Mouse (Mus musculus) hindbrain, embryonic 11.5 days (tissue): ENCODE data around the gene Nol12. TPM values are rescaled to one million over a fixed set of nuclear protein-coding genes. Genes with fewer than 3 reads are reported as not detected.

ENCODE experiments used
- ATAC-seq: fragments of 200-750 bp; cut with Nextera tagmentation; 2 replicates; pipeline ENCODE4 v1.8.0; 2017; ENCODE audit warnings: mild to moderate bottlenecking, moderate TSS enrichment, moderate library complexity; ENCODE audit not compliant: low FRiP score
- DNase-seq: peaks from one replicate; pipeline ENCODE4 v3.0.0-alpha.2; 2015; ENCODE audit warnings: low spot score
- H3K27ac ChIP-seq: fragments of 300-500 bp; sonication (generic); 2 replicates; pipeline ENCODE4 v1.5.1; 2014; ENCODE audit warnings: mild to moderate bottlenecking, low read depth, low read length
- H3K27me3 ChIP-seq: fragments of 300-500 bp; sonication (generic); 2 replicates; pipeline ENCODE4 v1.6.1; 2014; ENCODE audit warnings: mild to moderate bottlenecking, low read length, moderate library complexity, mixed read lengths; ENCODE audit not compliant: control insufficient read depth, insufficient read depth
- H3K36me3 ChIP-seq: fragments of 300-500 bp; sonication (generic); 2 replicates; pipeline ENCODE4 v1.6.1; 2014; ENCODE audit warnings: mild to moderate bottlenecking, low read length, moderate library complexity, mixed read lengths; ENCODE audit not compliant: control insufficient read depth, insufficient read depth
- H3K4me1 ChIP-seq: fragments of 300-500 bp; sonication (generic); replicated peaks from 2 replicates; pipeline ENCODE4 v1.6.1; 2014; ENCODE audit warnings: low read length, mixed read lengths; ENCODE audit not compliant: control insufficient read depth, insufficient read depth
- H3K4me2 ChIP-seq: fragments of 300-500 bp; sonication (generic); replicated peaks from 2 replicates; pipeline ENCODE4 v1.6.1; 2014; ENCODE audit warnings: mild to moderate bottlenecking, low read depth, low read length
- H3K4me3 ChIP-seq: fragments of 300-500 bp; sonication (generic); 2 replicates; pipeline ENCODE4 v1.5.1; 2014; ENCODE audit warnings: low read depth, low read length
- H3K9ac ChIP-seq: fragments of 300-500 bp; sonication (generic); 2 replicates; pipeline ENCODE4 v1.6.1; 2014; ENCODE audit warnings: low read depth, low read length
- H3K9me3 ChIP-seq: fragments of 300-500 bp; sonication (generic); 2 replicates; pipeline ENCODE4 v1.6.1; 2016; ENCODE audit warnings: low read length; ENCODE audit not compliant: control insufficient read depth
- WGBS: fragments of 180-500 bp; shearing (Covaris S2); extraction: QIAGEN DNeasy Blood & Tissue Kit; methylation state at CpG from one replicate; pipeline ENCODE4 v1.1.7; 2014; 5-methylcytosine and 5-hydroxymethylcytosine counted together
- polyA plus RNA-seq: library from polyadenylated mRNA; unstranded; fragments of >200 nt; fragmentation: Nextera tagmentation; extraction: Ambion mirVana; gene quantifications from 2 replicates; pipeline ENCODE4 v1.2.1, GENCODE M21; 2014

The Nol12 gene
- polyA plus RNA-seq, 1 experiment from 2014 or later: 61.1 TPM

DNA sequence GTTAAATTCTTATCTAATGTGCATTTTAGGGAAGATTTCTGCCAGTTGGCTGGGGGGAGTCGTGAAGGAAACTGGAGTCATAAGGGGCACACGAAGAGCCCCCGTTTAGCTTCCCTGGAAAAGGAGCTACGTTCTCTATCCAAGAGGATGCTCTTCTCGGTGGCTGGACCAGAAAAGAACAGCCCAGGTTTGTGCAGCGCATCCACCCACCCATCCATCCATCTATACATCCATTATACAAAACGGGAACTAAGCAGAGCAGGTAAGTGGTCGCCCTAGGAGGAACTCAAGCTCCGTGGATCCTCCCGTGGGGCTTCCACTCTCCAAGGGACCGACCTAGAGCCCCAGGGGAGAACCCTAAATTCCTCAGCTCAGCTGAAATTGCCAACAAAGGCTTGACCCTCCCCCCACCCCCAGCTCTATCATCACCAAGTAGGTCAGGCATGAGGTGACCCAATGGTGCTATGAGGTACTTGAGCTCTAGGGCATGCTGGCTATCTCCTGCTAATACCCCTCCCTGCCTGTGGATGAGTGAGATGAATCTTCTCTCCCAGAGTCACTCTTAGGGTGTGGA lies 13.5 kb downstream of the Nol12 start:
- Histone ChIP-seq H3K27ac (peak overlapping the region; percentile 58; the same call in 1 of the 2 replicates), H3K9ac (peak overlapping the region; percentile 67), H3K4me1 (no peaks in the 10 kb centered on the region; the same call in none of the 2 replicates), H3K9me3 (no peaks in the 10 kb centered on the region), H3K36me3 (no peaks in the 10 kb centered on the region), H3K27me3 (no peaks in the 10 kb centered on the region; the same call in 1 of the 2 replicates), H3K4me2 (peak overlapping the region; percentile 53), H3K4me3 (peak overlapping the region; percentile 52)
- peak; percentile 45 for ATAC-seq
- WGBS: 4% methylated on average over 11 of the region's 11 CpGs
- no peak for DNase-seq

DNA sequence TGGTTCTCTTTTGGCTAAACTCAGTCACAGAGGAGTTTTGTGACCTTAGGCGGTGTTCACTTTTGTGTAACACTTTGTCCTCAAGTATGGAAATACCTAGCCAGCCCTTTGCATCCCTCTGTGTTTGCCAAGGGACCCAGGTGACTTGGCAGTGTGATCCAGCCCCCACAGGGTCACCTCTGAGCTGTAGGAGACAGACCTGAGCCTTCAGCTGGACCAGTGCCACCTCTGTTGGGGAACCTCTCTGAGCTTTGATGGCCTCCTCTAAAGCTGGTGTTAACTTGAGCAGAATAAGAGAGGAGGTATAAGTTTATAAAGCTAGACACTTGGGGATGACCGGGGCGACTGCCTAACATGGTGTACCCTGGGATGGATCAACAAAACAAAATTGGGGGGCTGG lies 14.2 kb downstream of the Nol12 start:
- no peaks in the 10 kb centered on the region for H3K9me3 ChIP-seq
- no peak overlapping the region for H3K9ac ChIP-seq
- ATAC-seq (no peak), DNase-seq (no peak)
- H3K4me2 ChIP-seq: peak overlapping the region; percentile 53
- H3K36me3 ChIP-seq: no peaks in the 10 kb centered on the region
- 98% methylated on average over 3 of the region's 3 CpGs for WGBS
- H3K27me3 ChIP-seq: no peaks in the 10 kb centered on the region; the same call in 1 of the 2 replicates
- no peak overlapping the region for H3K27ac ChIP-seq
- no peak overlapping the region; the same call in 1 of the 2 replicates for H3K4me3 ChIP-seq
- no peaks in the 10 kb centered on the region; the same call in 1 of the 2 replicates for H3K4me1 ChIP-seq

DNA sequence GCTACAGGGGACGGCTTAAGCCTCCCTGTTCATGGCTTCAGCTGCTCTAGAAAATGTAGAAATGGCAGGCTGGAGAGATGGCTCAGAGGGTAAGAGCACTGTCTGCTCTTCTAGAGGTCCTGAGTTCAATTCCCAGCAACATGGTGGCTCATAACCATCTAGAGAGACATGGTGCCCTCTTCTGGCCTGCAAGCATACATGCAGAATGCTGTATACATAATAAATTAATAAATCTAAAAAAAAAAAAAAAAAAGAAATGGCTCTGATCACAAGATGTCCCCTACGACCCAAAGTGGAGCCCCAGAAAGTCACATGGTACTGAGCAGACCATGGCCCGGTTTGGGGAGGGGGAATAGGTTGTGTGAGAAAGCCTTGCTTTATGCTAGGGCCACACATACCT lies 20.9 kb downstream of the Nol12 start:
- DNase-seq (no peak), ATAC-seq (no peak)
- Histone ChIP-seq H3K4me2 (no peak overlapping the region), H3K9me3 (no peaks in the 10 kb centered on the region), H3K4me3 (no peak overlapping the region), H3K36me3 (0 out of 2 replicates have a peak, but pooled peaks cover 5% of the 10 kb centered on the region), H3K27ac (no peak overlapping the region), H3K27me3 (no peaks in the 10 kb centered on the region), H3K9ac (no peak overlapping the region), H3K4me1 (no peaks in the 10 kb centered on the region)
- WGBS: 76% methylated on average over 3 of the region's 3 CpGs

DNA sequence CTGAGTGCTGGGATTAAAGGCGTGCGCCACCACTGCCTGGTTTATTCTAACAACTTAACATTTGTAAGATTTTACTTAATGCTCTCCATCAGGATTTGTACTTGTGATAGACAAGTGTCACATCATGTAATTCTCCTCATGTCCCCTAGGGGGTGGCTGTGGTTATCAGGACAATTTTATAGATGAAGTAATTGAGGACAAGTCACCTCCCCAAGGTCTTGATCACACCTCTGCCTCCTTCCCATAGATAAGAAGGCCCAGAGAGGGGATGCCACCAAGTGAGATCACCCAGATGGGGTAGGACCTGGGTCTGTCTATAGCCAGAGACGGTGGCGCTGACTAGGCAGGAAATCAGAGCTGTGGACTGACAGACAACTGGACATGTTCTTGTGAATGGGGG lies 21.6 kb downstream of the Nol12 start:
- no peak overlapping the region for H3K4me2 ChIP-seq
- H3K27ac ChIP-seq: no peak overlapping the region
- WGBS: 88% methylated on average over 4 of the region's 4 CpGs
- H3K9me3 ChIP-seq: no peaks in the 10 kb centered on the region
- ATAC-seq: no peak
- no peak overlapping the region for H3K4me3 ChIP-seq
- H3K4me1 ChIP-seq: no peaks in the 10 kb centered on the region
- peak; percentile 21 for DNase-seq
- 0 out of 2 replicates have a peak, but pooled peaks cover 5% of the 10 kb centered on the region for H3K36me3 ChIP-seq
- H3K27me3 ChIP-seq: no peaks in the 10 kb centered on the region
- no peak overlapping the region for H3K9ac ChIP-seq

DNA sequence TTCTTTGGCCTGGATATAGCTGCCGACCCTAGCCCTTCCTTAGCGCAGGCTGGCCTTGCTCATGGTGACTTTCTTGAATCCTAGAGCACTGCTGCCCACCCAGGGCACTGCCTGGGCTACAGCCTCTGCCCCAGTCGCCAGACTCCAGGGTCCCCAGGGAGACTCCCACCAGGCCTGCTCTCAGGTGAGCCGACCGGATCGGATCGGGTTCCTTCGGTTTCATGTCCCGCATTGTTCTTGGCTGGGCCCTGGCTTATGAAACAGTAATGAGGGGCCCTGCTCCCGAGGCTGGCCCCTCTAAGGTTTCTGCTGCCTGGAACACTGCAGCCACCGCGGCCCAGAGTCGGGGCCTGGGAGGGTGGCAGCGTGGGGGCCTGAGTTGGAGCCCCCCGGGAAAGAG lies 22.3 kb downstream of the Nol12 start:
- Histone ChIP-seq H3K4me1 (no peaks in the 10 kb centered on the region), H3K4me3 (no peak overlapping the region), H3K4me2 (no peak overlapping the region), H3K27ac (no peak overlapping the region), H3K27me3 (no peaks in the 10 kb centered on the region), H3K9ac (no peak overlapping the region), H3K9me3 (no peaks in the 10 kb centered on the region), H3K36me3 (0 out of 2 replicates have a peak, but pooled peaks cover 5% of the 10 kb centered on the region)
- ATAC-seq (no peak), DNase-seq (no peak)
- 73% methylated on average over 14 of the region's 15 CpGs for WGBS

DNA sequence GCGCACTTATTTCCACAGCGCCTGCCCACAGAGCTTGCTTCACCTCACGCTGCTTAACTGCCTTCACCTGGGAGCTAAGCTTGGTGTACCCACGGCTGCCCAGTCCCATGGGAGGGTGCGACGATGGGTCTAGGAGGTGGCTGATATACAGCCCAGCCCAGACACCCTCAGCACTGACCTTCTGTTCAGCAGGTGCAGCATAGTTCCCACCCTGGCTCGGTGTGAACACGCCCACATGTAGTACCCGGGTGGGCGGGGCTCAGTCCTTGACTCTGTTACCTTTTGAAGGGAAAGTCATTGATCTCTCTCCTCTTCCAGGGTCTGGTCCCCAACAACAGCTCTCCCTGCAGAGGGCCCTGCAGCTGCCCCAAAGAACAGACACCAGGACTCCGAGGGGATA lies 24.8 kb downstream of the Nol12 start:
- Histone ChIP-seq H3K9ac (no peak overlapping the region), H3K27ac (no peak overlapping the region), H3K4me2 (no peak overlapping the region), H3K27me3 (no peaks in the 10 kb centered on the region), H3K4me1 (no peaks in the 10 kb centered on the region), H3K4me3 (no peak overlapping the region), H3K9me3 (no peaks in the 10 kb centered on the region), H3K36me3 (0 out of 2 replicates have a peak, but pooled peaks cover 5% of the 10 kb centered on the region)
- DNase-seq (no peak), ATAC-seq (no peak)
- WGBS: 95% methylated on average over 11 of the region's 11 CpGs

DNA sequence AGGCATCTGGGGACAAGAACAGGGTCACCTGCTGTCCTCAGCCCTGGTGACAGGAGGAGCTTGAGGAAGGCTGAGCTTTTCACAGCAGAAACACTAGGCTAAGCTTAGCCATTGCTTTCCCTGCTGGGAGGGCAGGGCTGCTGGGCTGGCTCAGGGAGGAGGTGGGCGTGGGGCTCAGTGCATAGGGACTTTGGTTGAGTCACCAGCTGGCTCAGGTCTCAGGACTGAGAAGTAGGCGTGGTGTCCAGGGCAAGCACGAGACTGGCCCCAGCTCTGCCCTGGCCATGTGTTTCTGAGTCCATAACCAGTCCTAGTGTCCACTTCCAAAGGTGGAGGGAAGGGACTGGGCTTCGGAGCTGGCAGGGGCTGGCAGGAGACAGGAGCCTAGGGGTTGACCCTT lies 25.4 kb downstream of the Nol12 start:
- H3K27ac ChIP-seq: no peak overlapping the region
- ATAC-seq (no peak), DNase-seq (no peak)
- no peak overlapping the region for H3K4me2 ChIP-seq
- WGBS: 83% methylated on average over 4 of the region's 4 CpGs
- no peaks in the 10 kb centered on the region for H3K4me1 ChIP-seq
- no peaks in the 10 kb centered on the region for H3K27me3 ChIP-seq
- H3K9ac ChIP-seq: no peak overlapping the region
- H3K4me3 ChIP-seq: no peak overlapping the region
- no peaks in the 10 kb centered on the region for H3K9me3 ChIP-seq
- 0 out of 2 replicates have a peak, but pooled peaks cover 5% of the 10 kb centered on the region for H3K36me3 ChIP-seq

DNA sequence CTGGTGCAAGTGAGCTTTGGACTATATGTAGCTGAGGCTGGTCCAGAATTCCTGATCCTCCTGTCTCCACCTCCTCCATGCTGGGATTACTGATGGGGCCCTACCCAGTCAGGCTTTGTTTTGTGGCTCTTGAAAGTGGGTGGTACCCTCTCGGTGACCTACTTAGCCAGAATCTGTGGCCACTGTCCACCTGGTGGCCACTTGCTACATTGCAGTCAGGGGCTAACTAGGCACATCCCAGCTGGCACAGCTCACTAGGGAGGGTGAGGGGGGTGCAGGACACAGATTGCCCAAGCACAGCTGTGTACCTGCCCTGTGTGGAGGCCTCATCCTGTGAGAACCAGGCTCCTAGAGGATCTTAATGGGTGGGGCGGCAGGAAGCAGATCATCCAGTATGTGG lies 28.2 kb downstream of the Nol12 start:
- Histone ChIP-seq H3K4me3 (no peak overlapping the region), H3K4me2 (no peak overlapping the region), H3K36me3 (0 out of 2 replicates have a peak, but pooled peaks cover 5% of the 10 kb centered on the region), H3K27ac (no peak overlapping the region), H3K27me3 (no peaks in the 10 kb centered on the region), H3K9ac (no peak overlapping the region), H3K9me3 (no peaks in the 10 kb centered on the region), H3K4me1 (no peaks in the 10 kb centered on the region)
- 40% methylated on average over 2 of the region's 2 CpGs for WGBS
- DNase-seq: peak; percentile 80
- ATAC-seq: no peak

DNA sequence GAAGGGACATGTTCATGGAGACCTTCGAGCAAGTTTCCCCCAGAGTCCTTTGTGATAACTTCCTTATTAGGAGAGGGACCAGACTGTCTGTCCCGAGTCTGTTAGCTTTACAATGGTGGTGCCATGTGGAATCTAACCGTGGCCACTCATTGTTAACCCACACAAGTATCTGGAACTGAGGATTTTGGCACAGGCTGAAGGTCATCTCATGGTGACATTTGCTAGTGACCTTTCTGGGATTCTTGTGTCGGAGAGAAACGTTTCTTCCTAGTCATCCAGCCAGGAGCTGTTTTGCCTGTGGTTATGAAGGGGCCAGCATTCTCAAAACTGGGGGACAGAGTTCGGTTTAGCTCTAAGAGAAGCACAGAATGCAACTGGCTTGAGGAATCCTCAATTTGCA lies 36.9 kb downstream of the Nol12 start:
- no peaks in the 10 kb centered on the region for H3K4me1 ChIP-seq
- H3K27ac ChIP-seq: no peak overlapping the region
- H3K9ac ChIP-seq: no peak overlapping the region
- ATAC-seq (no peak), DNase-seq (no peak)
- 76% methylated on average over 6 of the region's 6 CpGs for WGBS
- no peaks in the 10 kb centered on the region for H3K36me3 ChIP-seq
- no peaks in the 10 kb centered on the region for H3K27me3 ChIP-seq
- no peaks in the 10 kb centered on the region for H3K9me3 ChIP-seq
- H3K4me3 ChIP-seq: no peak overlapping the region
- H3K4me2 ChIP-seq: no peak overlapping the region
